Mouse (Mus musculus) ovary, postnatal 10 days (tissue): ENCODE data around the gene Mrc1.

Experiments
- DNase-seq: peaks from one replicate; pipeline ENCODE4 v3.0.0; 2022; ENCODE audit warnings: low spot score

Gene Mrc1

GRCm38 (mm10) chr2:14244157-14244556, 15.0 kb downstream of the Mrc1 start:
- no peak for DNase-seq

GRCm38 (mm10) chr2:14244668-14245067, 15.5 kb downstream of the Mrc1 start:
- no peak for DNase-seq

- DNase-seq = no peak
These were observed 20.8 kb downstream of the Mrc1 start for GRCm38 (mm10) chr2:14249839-14250564.

- no peak for DNase-seq
These were observed 22.7 kb downstream of the Mrc1 start for GRCm38 (mm10) chr2:14251938-14252337.

GRCm38 (mm10) chr2:14258345-14258850, 29.2 kb downstream of the Mrc1 start:
- DNase-seq = no peak

GRCm38 (mm10) chr2:14262090-14262489, 32.9 kb downstream of the Mrc1 start:
- DNase-seq = no peak

GRCm38 (mm10) chr2:14269160-14269559, 40.0 kb downstream of the Mrc1 start:
- DNase-seq = no peak

- DNase-seq = no peak
These were observed 42.9 kb downstream of the Mrc1 start for GRCm38 (mm10) chr2:14272088-14272487.

GRCm38 (mm10) chr2:14275796-14276195, 46.6 kb downstream of the Mrc1 start:
- DNase-seq = no peak

- DNase-seq = no peak
These were observed 50.1 kb downstream of the Mrc1 start for GRCm38 (mm10) chr2:14279256-14279655.

- DNase-seq = no peak
These were observed 50.6 kb downstream of the Mrc1 start for GRCm38 (mm10) chr2:14279795-14280194.

GRCm38 (mm10) chr2:14295334-14295733, 66.1 kb downstream of the Mrc1 start:
- DNase-seq = peak; percentile 83

GRCm38 (mm10) chr2:14312505-14313380, 83.6 kb downstream of the Mrc1 start:
- no peak for DNase-seq

GRCm38 (mm10) chr2:14315113-14315512, 85.9 kb downstream of the Mrc1 start:
- DNase-seq = no peak

- DNase-seq = peak; percentile 48
These were observed 112.6 kb downstream of the Mrc1 start for GRCm38 (mm10) chr2:14341652-14342308.

GRCm38 (mm10) chr2:14342309-14342839, 113.2 kb downstream of the Mrc1 start:
- DNase-seq = peak; percentile 7
